Mouse (Mus musculus): ENCODE measurements around the gene Mast4. TPM values are rescaled to one million over a fixed set of nuclear protein-coding genes. Genes with fewer than 3 reads are reported as not detected.
A peak's percentile ranks its signal among the peaks of the same experiment; 100 is the strongest.

Gene Mast4
- polyA plus RNA-seq, 1 experiment: 51.8 TPM

- Histone ChIP-seq H3K4me3 (ENCODE audit: insufficient read depth, low read length) (no peak overlapping the region), H3K27ac (ENCODE audit: insufficient read depth, low read length) (no peak overlapping the region), H3K4me1 (ENCODE audit: control insufficient read depth, insufficient read depth, low read length) (peaks cover 26% of the 10 kb centered on the region)
- TF ChIP-seq POLR2A (IDR thresholded peaks at IDR 0.05; ENCODE audit: low read depth, low read length) (no peak), CTCF (IDR thresholded peaks at IDR 0.05; ENCODE audit: borderline replicate concordance, insufficient read depth, low read length) (no peak)
Measured at GRCm38 (mm10) chr13:102902123-102902522, 432.2 kb downstream of the Mast4 start.

- Histone ChIP-seq H3K4me1 (ENCODE audit: control insufficient read depth, insufficient read depth, low read length) (peaks cover 31% of the 10 kb centered on the region), H3K27ac (ENCODE audit: insufficient read depth, low read length) (peak overlapping the region; percentile 70; the same call in 1 of the 2 replicates), H3K4me3 (ENCODE audit: insufficient read depth, low read length) (no peak overlapping the region)
- TF ChIP-seq CTCF (IDR thresholded peaks at IDR 0.05; ENCODE audit: borderline replicate concordance, insufficient read depth, low read length) (no peak), POLR2A (IDR thresholded peaks at IDR 0.05; ENCODE audit: low read depth, low read length) (no peak)
Measured at GRCm38 (mm10) chr13:102900531-102900930, 433.8 kb downstream of the Mast4 start.

GRCm38 (mm10) chr13:102900083-102900420 is 434.2 kb downstream of the Mast4 start:
- TF ChIP-seq CTCF (IDR thresholded peaks at IDR 0.05; ENCODE audit: borderline replicate concordance, insufficient read depth, low read length): no peak
- no peak for TF ChIP-seq POLR2A (IDR thresholded peaks at IDR 0.05; ENCODE audit: low read depth, low read length)
- Histone ChIP-seq H3K4me3 (ENCODE audit: insufficient read depth, low read length) (no peak overlapping the region), H3K4me1 (ENCODE audit: control insufficient read depth, insufficient read depth, low read length) (peaks cover 35% of the 10 kb centered on the region), H3K27ac (ENCODE audit: insufficient read depth, low read length) (peak overlapping the region; percentile 85)

GRCm38 (mm10) chr13:102899253-102900082 is 434.8 kb downstream of the Mast4 start:
- peak overlapping the region; percentile 85 for H3K27ac ChIP-seq (ENCODE audit: insufficient read depth, low read length)
- peaks cover 41% of the 10 kb centered on the region for H3K4me1 ChIP-seq (ENCODE audit: control insufficient read depth, insufficient read depth, low read length)
- H3K4me3 ChIP-seq (ENCODE audit: insufficient read depth, low read length): no peak overlapping the region
- TF ChIP-seq POLR2A (IDR thresholded peaks at IDR 0.05; ENCODE audit: low read depth, low read length) (0 out of 2 replicates have a peak, but pooled peaks have one; percentile 14), CTCF (IDR thresholded peaks at IDR 0.05; ENCODE audit: borderline replicate concordance, insufficient read depth, low read length) (no peak)

GRCm38 (mm10) chr13:102898374-102899131 is 435.7 kb downstream of the Mast4 start:
- H3K4me1 ChIP-seq (ENCODE audit: control insufficient read depth, insufficient read depth, low read length): peaks cover 46% of the 10 kb centered on the region
- H3K27ac ChIP-seq (ENCODE audit: insufficient read depth, low read length): peak overlapping the region; percentile 78
- no peak overlapping the region for H3K4me3 ChIP-seq (ENCODE audit: insufficient read depth, low read length)
- TF ChIP-seq POLR2A (IDR thresholded peaks at IDR 0.05; ENCODE audit: low read depth, low read length) (peak; percentile 31; the same call in 1 of the 2 replicates), CTCF (IDR thresholded peaks at IDR 0.05; ENCODE audit: borderline replicate concordance, insufficient read depth, low read length) (no peak)

GRCm38 (mm10) chr13:102896322-102896721 is 438.0 kb downstream of the Mast4 start:
- peaks cover 44% of the 10 kb centered on the region for H3K4me1 ChIP-seq (ENCODE audit: control insufficient read depth, insufficient read depth, low read length)
- no peak overlapping the region for H3K4me3 ChIP-seq (ENCODE audit: insufficient read depth, low read length)
- H3K27ac ChIP-seq (ENCODE audit: insufficient read depth, low read length): peak overlapping the region; percentile 63
- TF ChIP-seq CTCF (IDR thresholded peaks at IDR 0.05; ENCODE audit: borderline replicate concordance, insufficient read depth, low read length) (no peak), POLR2A (IDR thresholded peaks at IDR 0.05; ENCODE audit: low read depth, low read length) (no peak)

- TF ChIP-seq POLR2A (IDR thresholded peaks at IDR 0.05; ENCODE audit: low read depth, low read length) (no peak), CTCF (IDR thresholded peaks at IDR 0.05; ENCODE audit: borderline replicate concordance, insufficient read depth, low read length) (no peak)
- Histone ChIP-seq H3K4me1 (ENCODE audit: control insufficient read depth, insufficient read depth, low read length) (peaks cover 40% of the 10 kb centered on the region), H3K4me3 (ENCODE audit: insufficient read depth, low read length) (no peak overlapping the region), H3K27ac (ENCODE audit: insufficient read depth, low read length) (peak overlapping the region; percentile 63)
Measured at GRCm38 (mm10) chr13:102895894-102896293, 438.4 kb downstream of the Mast4 start.

GRCm38 (mm10) chr13:102894287-102895234 is 439.7 kb downstream of the Mast4 start:
- Histone ChIP-seq H3K27ac (ENCODE audit: insufficient read depth, low read length) (peak overlapping the region; percentile 75; the same call in 1 of the 2 replicates), H3K4me3 (ENCODE audit: insufficient read depth, low read length) (no peak overlapping the region), H3K4me1 (ENCODE audit: control insufficient read depth, insufficient read depth, low read length) (peaks cover 32% of the 10 kb centered on the region)
- TF ChIP-seq CTCF (IDR thresholded peaks at IDR 0.05; ENCODE audit: borderline replicate concordance, insufficient read depth, low read length) (no peak), POLR2A (IDR thresholded peaks at IDR 0.05; ENCODE audit: low read depth, low read length) (no peak)

GRCm38 (mm10) chr13:102892783-102893182 is 441.5 kb downstream of the Mast4 start:
- no peak for TF ChIP-seq CTCF (IDR thresholded peaks at IDR 0.05; ENCODE audit: borderline replicate concordance, insufficient read depth, low read length)
- TF ChIP-seq POLR2A (IDR thresholded peaks at IDR 0.05; ENCODE audit: low read depth, low read length): no peak
- Histone ChIP-seq H3K4me1 (ENCODE audit: control insufficient read depth, insufficient read depth, low read length) (peaks cover 24% of the 10 kb centered on the region), H3K27ac (ENCODE audit: insufficient read depth, low read length) (no peak overlapping the region), H3K4me3 (ENCODE audit: insufficient read depth, low read length) (no peak overlapping the region)
